Mouse (Mus musculus) ES-Bruce4 (cell line): Measurements from ENCODE around the gene Gtpbp6. TPM values are rescaled to one million over a fixed set of nuclear protein-coding genes. Genes with fewer than 3 reads are reported as not detected.
"Not testable (repeated sequence)": the region's sequence is repeated elsewhere in the genome, so short reads cannot be mapped to it uniquely, and the experiment has no call there.

Experiments used
- H3K27ac ChIP-seq: 2 replicates; pipeline ENCODE4 v1.5.1; 2012; ENCODE audit warnings: low read length, inconsistent platforms; ENCODE audit not compliant: insufficient read depth
- H3K27me3 ChIP-seq: 2 replicates; pipeline ENCODE4 v1.6.1; 2012; ENCODE audit warnings: mild to moderate bottlenecking, low read length, inconsistent platforms; ENCODE audit not compliant: control insufficient read depth, poor library complexity, insufficient read depth, severe bottlenecking
- H3K36me3 ChIP-seq: 2 replicates; pipeline ENCODE4 v1.6.1; 2012; ENCODE audit warnings: inconsistent platforms, mild to moderate bottlenecking, low read length, moderate library complexity; ENCODE audit not compliant: control insufficient read depth, poor library complexity, insufficient read depth, severe bottlenecking
- H3K4me1 ChIP-seq: one replicate; pipeline ENCODE4 v1.8.1; 2011; ENCODE audit warnings: low read length; ENCODE audit not compliant: control insufficient read depth, insufficient read depth
- H3K4me3 ChIP-seq: 2 replicates; pipeline ENCODE4 v1.5.1; 2011; ENCODE audit warnings: low read depth, mild to moderate bottlenecking, low read length
- H3K9ac ChIP-seq: 2 replicates; pipeline ENCODE4 v1.6.1; 2012; ENCODE audit warnings: low read depth, mild to moderate bottlenecking, inconsistent platforms; ENCODE audit not compliant: poor library complexity, severe bottlenecking
- H3K9me3 ChIP-seq: replicated peaks from 2 replicates; pipeline ENCODE4 v1.6.1; 2012; ENCODE audit warnings: mild to moderate bottlenecking, low read length, inconsistent platforms; ENCODE audit not compliant: control insufficient read depth, poor library complexity, insufficient read depth, severe bottlenecking
- CTCF ChIP-seq: IDR thresholded peaks from one replicate; pipeline ENCODE4 v1.8.1; 2011; ENCODE audit warnings: low read depth, low read length
- EP300 ChIP-seq: IDR thresholded peaks from 2 replicates; pipeline ENCODE4 v1.6.1; 2011; ENCODE audit warnings: low read depth, low read length; ENCODE audit not compliant: insufficient read depth
- POLR2A ChIP-seq: IDR thresholded peaks from one replicate; pipeline ENCODE4 v1.8.1; 2011; ENCODE audit warnings: low read length; ENCODE audit not compliant: insufficient read depth
- polyA plus RNA-seq: library from polyadenylated mRNA; stranded (reverse); fragments of >200 nt; gene quantifications from 2 replicates; pipeline ENCODE4 v1.2.4, GENCODE M21; 2011; ENCODE audit warnings: low read depth; ENCODE audit not compliant: missing spikeins, insufficient read depth, insufficient read length

Gene Gtpbp6
- polyA plus RNA-seq, 1 experiment, result 29.7 TPM

DNA sequence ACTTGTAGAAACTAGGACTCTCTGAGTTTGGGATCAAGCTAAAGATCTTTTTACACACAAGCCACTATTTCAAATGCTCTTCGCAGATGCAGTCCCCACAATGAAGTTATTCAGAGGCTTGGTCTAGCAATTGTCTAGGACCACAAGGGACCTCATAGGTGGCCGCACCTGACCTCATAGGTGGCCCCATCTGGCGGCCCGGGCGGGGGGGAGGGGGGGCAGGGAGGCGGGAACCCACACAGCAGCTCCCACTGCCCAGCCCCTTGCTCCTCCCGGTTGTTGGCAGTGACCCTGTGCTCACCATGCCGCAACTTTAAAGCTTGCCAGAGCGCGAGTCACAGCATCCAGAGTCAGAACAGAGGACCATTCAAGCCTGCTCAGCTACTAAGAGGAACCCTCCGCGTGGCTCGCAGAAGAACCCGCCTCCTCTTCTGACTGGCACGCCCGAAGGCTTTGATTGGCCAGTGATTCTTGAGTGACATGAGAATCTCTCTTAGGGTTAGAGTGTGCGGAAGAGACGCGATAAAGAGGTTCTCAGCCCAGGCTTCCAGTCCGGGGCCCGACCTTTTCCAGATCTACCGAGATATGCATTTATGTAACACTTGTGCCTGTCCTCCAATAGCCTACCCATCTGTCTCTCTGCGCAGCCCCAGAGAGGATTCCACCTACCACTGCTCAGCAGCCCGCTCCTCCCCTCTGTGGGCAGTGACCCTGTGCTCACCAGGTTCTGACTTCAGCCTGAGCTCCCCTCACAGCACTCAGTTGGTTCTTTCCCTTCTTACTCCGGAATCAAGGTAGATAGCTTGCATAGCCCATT, 13.8 kb downstream of the Gtpbp6 start, which contains the start of gene Gm35315:
Gene Gm35315, minus strand, starts transcription at position 391 of the 817 bp plus-strand sequence.
- peak; percentile 88 for TF ChIP-seq POLR2A
- no peak; the same call in 1 of the 2 replicates for TF ChIP-seq EP300
- no peak for TF ChIP-seq CTCF
- H3K36me3 ChIP-seq, result no peaks in the 10 kb centered on the region
- peak within 1 kb of the TSS; percentile 87 for H3K9ac ChIP-seq
- peak within 1 kb of the TSS; percentile 94 for H3K4me3 ChIP-seq
- no peaks in the 10 kb centered on the region for H3K27me3 ChIP-seq
- peaks cover 5% of the 10 kb centered on the region for H3K4me1 ChIP-seq
- H3K9me3 ChIP-seq, result no peaks in the 10 kb centered on the region
- H3K27ac ChIP-seq, result peak within 1 kb of the TSS; percentile 71

DNA sequence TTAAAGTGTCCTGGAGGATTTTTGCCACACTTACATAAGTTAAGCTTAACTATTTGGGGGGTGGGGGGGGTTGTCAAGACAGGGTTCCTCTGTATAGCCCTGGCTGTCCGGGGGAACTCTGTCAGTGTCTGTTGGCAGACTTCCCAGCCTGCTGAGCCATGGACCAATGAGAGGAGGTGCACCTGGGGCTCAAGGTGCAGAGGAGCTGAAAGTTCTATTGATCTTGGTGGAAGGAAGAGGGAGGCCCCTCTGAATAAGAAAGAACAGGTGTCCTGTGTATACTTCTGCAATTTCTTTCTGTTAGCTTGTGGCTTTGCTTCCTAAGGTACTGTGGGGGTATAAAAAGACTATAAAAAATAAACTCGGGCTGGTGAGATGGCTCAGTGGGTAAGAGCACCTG, 16.5 kb downstream of the Gtpbp6 start:
- Histone ChIP-seq H3K27me3 (no peaks in the 10 kb centered on the region), H3K27ac (no peak overlapping the region), H3K36me3 (no peaks in the 10 kb centered on the region), H3K4me1 (no peaks in the 10 kb centered on the region), H3K9ac (no peak overlapping the region), H3K4me3 (no peak overlapping the region), H3K9me3 (no peaks in the 10 kb centered on the region)
- TF ChIP-seq EP300, result no peak
- no peak for TF ChIP-seq CTCF
- TF ChIP-seq POLR2A, result no peak

DNA sequence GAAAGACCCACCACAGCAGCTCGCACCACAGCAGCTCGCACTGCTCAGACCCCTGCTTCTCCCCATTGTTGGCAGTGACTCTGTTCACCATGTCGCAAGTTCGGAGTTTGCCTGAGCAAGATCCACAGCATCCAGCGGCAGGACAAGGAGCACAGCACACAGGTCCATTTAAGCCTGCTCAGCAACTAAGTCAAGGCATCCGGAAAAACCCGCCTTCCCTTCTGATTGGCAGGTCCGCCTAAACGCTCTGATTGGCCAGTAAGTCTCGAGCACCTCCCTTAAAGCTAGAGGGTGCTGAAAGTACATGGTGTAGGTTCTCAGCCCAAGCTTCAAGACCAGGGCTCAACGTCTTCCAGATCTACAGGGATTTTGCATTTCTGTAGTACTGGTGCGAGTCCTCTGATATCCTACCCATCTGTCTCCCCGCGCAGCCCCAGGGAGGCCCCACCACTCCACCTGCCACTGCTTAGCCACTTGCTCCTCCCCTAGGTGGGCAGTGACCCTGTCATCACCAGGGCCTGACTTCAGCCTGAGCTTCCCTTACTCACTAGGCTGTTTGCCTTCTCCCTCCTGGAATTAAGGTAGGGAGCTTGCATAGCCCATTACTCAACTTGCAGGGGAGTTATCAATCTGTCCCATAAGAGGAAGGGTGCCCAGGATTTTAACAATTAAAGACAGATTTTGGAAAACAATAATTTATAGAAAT, 21.7 kb downstream of the Gtpbp6 start:
- peak overlapping the region; percentile 84 for H3K4me3 ChIP-seq
- H3K9ac ChIP-seq, result 0 out of 2 replicates have a peak overlapping the region, but pooled peaks have one; percentile 16
- no peak for TF ChIP-seq EP300
- TF ChIP-seq POLR2A, result peak; percentile 91
- no peaks in the 10 kb centered on the region for H3K27me3 ChIP-seq
- H3K36me3 ChIP-seq, result no peaks in the 10 kb centered on the region
- no peaks in the 10 kb centered on the region for H3K4me1 ChIP-seq
- H3K27ac ChIP-seq, result peak overlapping the region; percentile 20
- no peaks in the 10 kb centered on the region for H3K9me3 ChIP-seq

DNA sequence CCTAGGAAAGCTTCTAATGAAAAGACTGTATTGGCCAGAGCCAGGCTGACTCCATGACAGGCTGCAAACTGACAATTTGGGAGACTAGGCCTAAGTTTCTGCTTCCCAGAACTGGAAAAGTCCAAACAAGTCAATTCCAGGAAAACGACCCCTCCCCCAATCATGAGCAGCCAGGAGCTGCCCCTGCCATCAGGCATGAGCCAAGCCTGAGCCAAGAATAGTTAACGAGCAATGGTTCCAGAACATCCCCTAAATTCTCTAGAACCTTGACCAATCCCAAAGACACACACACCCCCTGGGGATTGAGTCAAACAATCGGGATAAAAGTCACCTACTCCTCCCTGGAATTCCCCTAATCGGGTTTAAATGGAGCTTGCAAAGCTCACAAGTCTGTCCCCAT, 25.0 kb downstream of the Gtpbp6 start:
- Histone ChIP-seq H3K9ac (no peak overlapping the region; the same call in 1 of the 2 replicates), H3K36me3 (peaks cover 9% of the 10 kb centered on the region), H3K27me3 (no peaks in the 10 kb centered on the region), H3K4me1 (no peaks in the 10 kb centered on the region), H3K9me3 (peaks cover 17% of the 10 kb centered on the region), H3K27ac (peak overlapping the region; percentile 18), H3K4me3 (no peak overlapping the region)
- no peak for TF ChIP-seq EP300
- TF ChIP-seq CTCF, result no peak
- no peak for TF ChIP-seq POLR2A

DNA sequence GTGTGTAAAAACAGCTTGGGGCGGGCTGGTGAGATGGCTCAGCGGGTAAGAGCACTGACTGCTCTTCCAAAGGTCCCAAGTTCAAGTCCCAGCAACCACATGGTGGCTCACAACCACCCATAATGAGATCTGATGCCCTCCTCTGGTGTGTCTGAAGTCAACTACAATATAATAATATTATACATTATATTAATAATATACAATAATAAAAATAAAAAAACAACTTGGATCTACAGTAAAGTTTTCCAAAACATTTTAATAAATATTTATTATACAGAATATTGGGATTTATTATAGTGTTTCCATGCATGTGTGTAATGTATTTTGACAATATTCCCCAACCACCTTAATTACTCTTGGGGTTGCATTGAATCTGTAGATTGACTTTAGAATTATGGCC, 35.6 kb downstream of the Gtpbp6 start, which contains the start of gene Gm17655:
Gene Gm17655, minus strand, starts transcription at position 101 of the 400 bp plus-strand sequence.
- not testable (repeated sequence) for H3K9ac ChIP-seq, H3K4me3 ChIP-seq, H3K36me3 ChIP-seq, H3K4me1 ChIP-seq, H3K27ac ChIP-seq, H3K27me3 ChIP-seq
- peaks cover 10% of the 10 kb centered on the region for H3K9me3 ChIP-seq
